Mouse (Mus musculus) thymus, adult 2 months (tissue): ENCODE measurements at regions not wholly inside any gene's neighbourhood (a gene's known extent, or its start where the extent isn't known, plus 50 kb on each side); places are given as distances from the start of the nearest gene placed in this dataset.

Source experiments
- CTCF ChIP-seq: fragments of 200-500 bp; IDR thresholded peaks from 2 replicates; pipeline ENCODE4 v1.5.1; 2012; ENCODE audit warnings: mild to moderate bottlenecking, control low read depth, low read length, moderate library complexity, borderline replicate concordance; ENCODE audit not compliant: control insufficient read depth, poor library complexity, insufficient read depth; ENCODE audit errors: extremely low read depth
- POLR2A ChIP-seq: fragments of 200-500 bp; IDR thresholded peaks from 2 replicates; pipeline ENCODE4 v1.6.1; 2012; ENCODE audit warnings: mild to moderate bottlenecking, low read length, control low read depth, moderate library complexity; ENCODE audit not compliant: control insufficient read depth, poor library complexity, insufficient read depth; ENCODE audit errors: extremely low read depth

DNA sequence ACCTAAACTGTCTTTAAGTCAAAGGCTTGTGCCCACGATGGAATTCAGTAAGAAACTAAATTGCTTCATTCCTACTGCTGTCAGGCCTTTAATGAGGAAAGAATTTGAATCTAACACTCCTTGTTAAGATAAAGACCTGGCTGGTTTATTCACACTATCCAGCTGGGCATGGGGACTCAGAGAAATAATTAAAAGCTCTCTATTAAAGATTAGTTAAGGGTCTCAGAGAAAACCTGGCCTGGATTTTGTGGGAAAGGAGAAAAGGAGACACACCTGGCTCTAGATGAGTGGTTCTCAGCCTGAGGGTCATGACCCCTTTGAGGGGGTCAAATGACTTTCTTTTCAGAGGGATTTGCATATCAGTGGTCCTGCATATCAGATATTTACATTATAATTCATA, 178.7 kb downstream of the Plpp3 start:
- TF ChIP-seq CTCF (no peak), POLR2A (no peak)
